Mouse (Mus musculus): ENCODE measurements around the gene Gm884. TPM values are rescaled to one million over a fixed set of nuclear protein-coding genes. Genes with fewer than 3 reads are reported as not detected.

The Gm884 gene
- polyA plus RNA-seq, 1 experiment, result not detected

GRCm38 (mm10) chr11:103658189-103658588 lies 37.2 kb upstream of the Gm884 start:
- Histone ChIP-seq H3K27me3 (replicated peaks; ENCODE audit: control insufficient read depth, insufficient read depth, low read length) (no peaks in the 10 kb centered on the region), H3K27ac (ENCODE audit: insufficient read depth, low read depth, low read length) (no peak overlapping the region), H3K4me3 (ENCODE audit: insufficient read depth, low read depth, low read length) (no peak overlapping the region), H3K36me3 (ENCODE audit: control insufficient read depth, insufficient read depth, low read length) (no peaks in the 10 kb centered on the region), H3K4me1 (ENCODE audit: control insufficient read depth, insufficient read depth, low read length) (no peaks in the 10 kb centered on the region)
- no peak for TF ChIP-seq CTCF (conservative IDR thresholded peaks at IDR 0.05; ENCODE audit: insufficient read depth, insufficient read length, low read depth, low read length)
- no peak for TF ChIP-seq POLR2A (IDR thresholded peaks at IDR 0.05; ENCODE audit: low read depth, low read length)
- 86% methylated on average over 7 of the region's 7 CpGs for WGBS
- no peak for DNase-seq

- H3K27ac ChIP-seq (ENCODE audit: insufficient read depth, low read depth, low read length), result no peak overlapping the region
- no peak for TF ChIP-seq CTCF (conservative IDR thresholded peaks at IDR 0.05; ENCODE audit: insufficient read depth, insufficient read length, low read depth, low read length)
- no peak for TF ChIP-seq POLR2A (IDR thresholded peaks at IDR 0.05; ENCODE audit: low read depth, low read length)
- no peaks in the 10 kb centered on the region for H3K4me1 ChIP-seq (ENCODE audit: control insufficient read depth, insufficient read depth, low read length)
- no peaks in the 10 kb centered on the region for H3K36me3 ChIP-seq (ENCODE audit: control insufficient read depth, insufficient read depth, low read length)
- peak; percentile 42 for DNase-seq
- WGBS, result 7% methylated on average over 3 of the region's 3 CpGs
- no peak overlapping the region for H3K4me3 ChIP-seq (ENCODE audit: insufficient read depth, low read depth, low read length)
- no peaks in the 10 kb centered on the region for H3K27me3 ChIP-seq (replicated peaks; ENCODE audit: control insufficient read depth, insufficient read depth, low read length)
Observed at GRCm38 (mm10) chr11:103656520-103656919, 35.6 kb upstream of the Gm884 start.

- Histone ChIP-seq H3K4me3 (ENCODE audit: insufficient read depth, low read depth, low read length) (no peak overlapping the region), H3K27ac (ENCODE audit: insufficient read depth, low read depth, low read length) (no peak overlapping the region), H3K27me3 (replicated peaks; ENCODE audit: control insufficient read depth, insufficient read depth, low read length) (no peaks in the 10 kb centered on the region), H3K36me3 (ENCODE audit: control insufficient read depth, insufficient read depth, low read length) (no peaks in the 10 kb centered on the region), H3K4me1 (ENCODE audit: control insufficient read depth, insufficient read depth, low read length) (no peaks in the 10 kb centered on the region)
- no peak for TF ChIP-seq CTCF (conservative IDR thresholded peaks at IDR 0.05; ENCODE audit: insufficient read depth, insufficient read length, low read depth, low read length)
- TF ChIP-seq POLR2A (IDR thresholded peaks at IDR 0.05; ENCODE audit: low read depth, low read length), result no peak
- no peak for DNase-seq
- 65% methylated on average over 10 of the region's 10 CpGs for WGBS
Observed at GRCm38 (mm10) chr11:103653359-103653965, 32.5 kb upstream of the Gm884 start.

DNA sequence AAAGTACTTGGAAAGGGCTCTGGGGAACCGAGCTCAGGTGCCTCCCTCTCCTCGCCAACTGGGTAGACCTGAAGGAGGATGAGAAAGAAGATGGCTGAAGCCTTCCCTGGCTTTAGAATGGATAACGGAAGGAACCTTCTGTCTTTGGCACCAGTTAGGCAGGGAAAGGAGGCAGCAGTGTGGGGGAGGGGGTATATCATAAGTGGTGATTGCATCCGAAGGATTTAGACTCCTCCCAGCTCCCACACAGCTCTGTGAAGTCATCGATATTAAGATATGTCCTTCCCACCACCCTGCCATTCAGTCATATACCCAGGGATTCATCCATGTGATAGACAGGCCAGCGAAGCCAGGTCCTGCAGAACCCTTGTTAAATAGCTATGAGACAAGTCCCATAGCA lies 30.5 kb upstream of the Gm884 start:
- 77% methylated on average over 6 of the region's 6 CpGs for WGBS
- no peak overlapping the region for H3K27ac ChIP-seq (ENCODE audit: insufficient read depth, low read depth, low read length)
- no peak for DNase-seq
- TF ChIP-seq CTCF (conservative IDR thresholded peaks at IDR 0.05; ENCODE audit: insufficient read depth, insufficient read length, low read depth, low read length) (no peak), POLR2A (IDR thresholded peaks at IDR 0.05; ENCODE audit: low read depth, low read length) (no peak)
- H3K4me3 ChIP-seq (ENCODE audit: insufficient read depth, low read depth, low read length), result no peak overlapping the region
- H3K4me1 ChIP-seq (ENCODE audit: control insufficient read depth, insufficient read depth, low read length), result no peaks in the 10 kb centered on the region
- H3K36me3 ChIP-seq (ENCODE audit: control insufficient read depth, insufficient read depth, low read length), result no peaks in the 10 kb centered on the region
- no peaks in the 10 kb centered on the region for H3K27me3 ChIP-seq (replicated peaks; ENCODE audit: control insufficient read depth, insufficient read depth, low read length)

DNA sequence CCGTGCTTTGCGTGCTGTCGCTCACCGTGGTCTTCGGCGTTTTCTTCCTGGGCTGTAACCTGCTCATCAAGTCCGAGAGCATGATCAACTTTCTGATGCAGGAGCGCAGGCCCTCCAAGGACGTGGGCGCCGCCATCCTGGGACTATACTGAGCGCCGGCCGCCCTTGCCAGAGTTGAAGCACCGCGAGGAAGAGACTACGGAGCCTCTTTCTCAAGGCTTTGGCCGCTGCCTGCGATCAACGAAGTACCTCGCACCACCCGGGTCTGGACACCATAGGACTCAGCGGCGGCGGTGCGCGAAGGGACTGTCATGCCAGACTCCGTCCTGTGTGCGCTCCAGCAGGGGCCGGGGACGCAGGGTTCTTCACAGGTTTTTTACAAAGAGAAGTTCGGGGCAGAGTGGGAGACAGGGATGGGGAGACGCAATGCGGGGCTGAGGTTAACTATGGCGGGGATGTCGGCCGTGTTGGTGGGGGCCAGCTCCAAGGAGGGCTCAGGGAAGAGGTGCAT lies 29.1 kb upstream of the Gm884 start:
- DNase-seq, result no peak
- Histone ChIP-seq H3K4me3 (ENCODE audit: insufficient read depth, low read depth, low read length) (no peak overlapping the region), H3K27ac (ENCODE audit: insufficient read depth, low read depth, low read length) (no peak overlapping the region), H3K36me3 (ENCODE audit: control insufficient read depth, insufficient read depth, low read length) (no peaks in the 10 kb centered on the region), H3K27me3 (replicated peaks; ENCODE audit: control insufficient read depth, insufficient read depth, low read length) (no peaks in the 10 kb centered on the region), H3K4me1 (ENCODE audit: control insufficient read depth, insufficient read depth, low read length) (no peaks in the 10 kb centered on the region)
- no peak for TF ChIP-seq POLR2A (IDR thresholded peaks at IDR 0.05; ENCODE audit: low read depth, low read length)
- no peak for TF ChIP-seq CTCF (conservative IDR thresholded peaks at IDR 0.05; ENCODE audit: insufficient read depth, insufficient read length, low read depth, low read length)
- WGBS, result 3% methylated on average over 37 of the region's 37 CpGs

DNA sequence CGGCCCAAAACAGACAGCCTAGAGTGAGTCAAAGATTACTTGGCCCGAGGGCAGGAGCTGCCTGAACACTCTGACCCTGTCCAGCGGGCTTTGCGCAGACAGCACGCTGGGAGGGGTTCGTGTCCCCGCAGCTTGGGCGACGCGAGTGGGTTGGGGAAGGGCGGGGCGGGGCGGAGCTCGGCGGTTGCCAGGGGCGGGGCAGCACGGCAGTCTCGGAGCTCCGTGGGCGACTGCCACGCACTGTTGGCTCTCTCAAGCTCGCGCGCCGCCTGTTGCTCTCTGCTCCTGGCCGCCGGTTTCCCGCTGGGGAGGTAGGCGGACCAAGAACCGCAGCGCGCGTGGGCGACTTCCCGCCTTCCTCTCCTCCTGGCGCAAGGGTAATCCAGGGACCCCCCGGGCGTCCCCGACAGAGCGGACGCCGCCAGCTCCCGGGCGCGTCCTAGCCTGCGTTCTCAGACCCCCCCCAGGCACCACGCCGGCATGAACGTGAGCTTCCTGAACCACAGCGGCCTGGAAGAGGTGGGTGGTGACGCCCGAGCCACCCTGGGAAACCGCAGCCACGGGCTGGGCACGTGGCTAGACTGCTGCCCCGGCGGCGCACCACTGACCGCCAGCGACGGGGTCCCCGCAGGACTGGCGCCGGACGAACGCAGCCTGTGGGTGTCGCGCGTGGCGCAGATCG lies 28.5 kb upstream of the Gm884 start, which contains the start of gene Rprml:
Gene Rprml (plus strand): TSS at position 270 of the 682 bp plus-strand sequence.
- Histone ChIP-seq H3K27me3 (replicated peaks; ENCODE audit: control insufficient read depth, insufficient read depth, low read length) (no peaks in the 10 kb centered on the region), H3K4me3 (ENCODE audit: insufficient read depth, low read depth, low read length) (no peak within 1 kb of the TSS; the same call in 1 of the 2 replicates), H3K36me3 (ENCODE audit: control insufficient read depth, insufficient read depth, low read length) (no peaks in the 10 kb centered on the region), H3K27ac (ENCODE audit: insufficient read depth, low read depth, low read length) (no peak within 1 kb of the TSS), H3K4me1 (ENCODE audit: control insufficient read depth, insufficient read depth, low read length) (no peaks in the 10 kb centered on the region)
- DNase-seq, result no peak
- no peak for TF ChIP-seq CTCF (conservative IDR thresholded peaks at IDR 0.05; ENCODE audit: insufficient read depth, insufficient read length, low read depth, low read length)
- no peak for TF ChIP-seq POLR2A (IDR thresholded peaks at IDR 0.05; ENCODE audit: low read depth, low read length)
- WGBS, result under 1% methylated on average over 67 of the region's 71 CpGs

DNA sequence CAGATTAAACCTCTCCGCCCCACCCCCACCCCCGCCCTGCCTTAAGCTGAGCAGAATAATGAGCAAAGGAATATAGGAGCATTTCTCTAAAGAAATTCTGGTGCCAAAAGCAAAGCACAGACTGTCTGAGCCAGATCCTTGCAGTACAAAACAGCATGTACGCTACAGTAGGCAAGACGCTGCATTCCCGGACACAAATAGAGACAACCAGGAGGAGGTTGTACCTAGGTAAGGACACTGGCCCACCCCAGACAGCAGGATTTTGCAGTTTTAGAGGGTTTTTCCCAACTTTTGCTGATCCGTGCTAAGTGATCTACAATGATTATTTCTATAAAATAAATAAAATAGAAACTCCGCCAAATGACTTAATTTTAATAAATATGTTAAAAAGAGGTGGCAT lies 27.7 kb upstream of the Gm884 start:
- DNase-seq, result no peak
- H3K4me1 ChIP-seq (ENCODE audit: control insufficient read depth, insufficient read depth, low read length), result no peaks in the 10 kb centered on the region
- H3K27me3 ChIP-seq (replicated peaks; ENCODE audit: control insufficient read depth, insufficient read depth, low read length), result no peaks in the 10 kb centered on the region
- H3K27ac ChIP-seq (ENCODE audit: insufficient read depth, low read depth, low read length), result no peak overlapping the region
- WGBS, result 39% methylated on average over 7 of the region's 7 CpGs
- no peak overlapping the region for H3K4me3 ChIP-seq (ENCODE audit: insufficient read depth, low read depth, low read length)
- no peaks in the 10 kb centered on the region for H3K36me3 ChIP-seq (ENCODE audit: control insufficient read depth, insufficient read depth, low read length)
- TF ChIP-seq POLR2A (IDR thresholded peaks at IDR 0.05; ENCODE audit: low read depth, low read length) (no peak), CTCF (conservative IDR thresholded peaks at IDR 0.05; ENCODE audit: insufficient read depth, insufficient read length, low read depth, low read length) (no peak)
